Mouse (Mus musculus) embryonic facial prominence, embryonic 11.5 days (tissue): ENCODE measurements around the gene Ggta1. TPM values are rescaled to one million over a fixed set of nuclear protein-coding genes. Genes with fewer than 3 reads are reported as not detected.

Experiments
- ATAC-seq: fragments of 200-750 bp; cut with Nextera tagmentation; replicated peaks from 2 replicates; pipeline ENCODE4 v1.8.0; 2017; ENCODE audit warnings: low read depth; ENCODE audit not compliant: insufficient number of reproducible peaks, low FRiP score, low TSS enrichment
- DNase-seq: peaks from one replicate; pipeline ENCODE4 v3.0.0-alpha.2; 2015; ENCODE audit warnings: low spot score
- H3K27ac ChIP-seq: fragments of 300-500 bp; sonication (generic); replicated peaks from 2 replicates; pipeline ENCODE4 v1.5.1; 2014; ENCODE audit warnings: mild to moderate bottlenecking, low read depth, low read length, control low read depth
- H3K27me3 ChIP-seq: fragments of 300-500 bp; sonication (generic); 2 replicates; pipeline ENCODE4 v1.6.1; 2014; ENCODE audit warnings: mild to moderate bottlenecking, low read length, moderate library complexity, mixed read lengths; ENCODE audit not compliant: control insufficient read depth, insufficient read depth
- H3K36me3 ChIP-seq: fragments of 300-500 bp; sonication (generic); replicated peaks from 2 replicates; pipeline ENCODE4 v1.6.1; 2014; ENCODE audit warnings: low read depth, mild to moderate bottlenecking, low read length, moderate library complexity, mixed read lengths; ENCODE audit not compliant: control insufficient read depth, insufficient read depth
- H3K4me1 ChIP-seq: fragments of 300-500 bp; sonication (generic); 2 replicates; pipeline ENCODE4 v1.6.1; 2014; ENCODE audit warnings: low read length, mixed read lengths; ENCODE audit not compliant: control insufficient read depth, insufficient read depth
- H3K4me2 ChIP-seq: fragments of 300-500 bp; sonication (generic); 2 replicates; pipeline ENCODE4 v1.6.1; 2014; ENCODE audit warnings: low read depth, mild to moderate bottlenecking, control low read depth, low read length, moderate library complexity
- H3K4me3 ChIP-seq: fragments of 300-500 bp; sonication (generic); 2 replicates; pipeline ENCODE4 v1.5.1; 2014; ENCODE audit warnings: low read depth, low read length, control low read depth
- H3K9ac ChIP-seq: fragments of 300-500 bp; sonication (generic); replicated peaks from 2 replicates; pipeline ENCODE4 v1.6.1; 2014; ENCODE audit warnings: mild to moderate bottlenecking, control low read depth, low read length
- H3K9me3 ChIP-seq: fragments of 300-500 bp; sonication (generic); replicated peaks from 2 replicates; pipeline ENCODE4 v1.6.1; 2016; ENCODE audit warnings: mild to moderate bottlenecking, low read length, inconsistent platforms, mixed read lengths; ENCODE audit not compliant: control insufficient read depth
- WGBS: fragments of 180-500 bp; shearing (Covaris S2); extraction: QIAGEN DNeasy Blood & Tissue Kit; methylation state at CpG from one replicate; pipeline ENCODE4 v1.1.7; 2014; 5-methylcytosine and 5-hydroxymethylcytosine counted together
- polyA plus RNA-seq: library from polyadenylated mRNA; unstranded; fragments of >200 nt; fragmentation: Nextera tagmentation; extraction: Ambion mirVana; gene quantifications from 2 replicates; pipeline ENCODE4 v1.2.1, GENCODE M21; 2014

The Ggta1 gene
- polyA plus RNA-seq, 1 experiment from 2014 or later, result 7.9 TPM

DNA sequence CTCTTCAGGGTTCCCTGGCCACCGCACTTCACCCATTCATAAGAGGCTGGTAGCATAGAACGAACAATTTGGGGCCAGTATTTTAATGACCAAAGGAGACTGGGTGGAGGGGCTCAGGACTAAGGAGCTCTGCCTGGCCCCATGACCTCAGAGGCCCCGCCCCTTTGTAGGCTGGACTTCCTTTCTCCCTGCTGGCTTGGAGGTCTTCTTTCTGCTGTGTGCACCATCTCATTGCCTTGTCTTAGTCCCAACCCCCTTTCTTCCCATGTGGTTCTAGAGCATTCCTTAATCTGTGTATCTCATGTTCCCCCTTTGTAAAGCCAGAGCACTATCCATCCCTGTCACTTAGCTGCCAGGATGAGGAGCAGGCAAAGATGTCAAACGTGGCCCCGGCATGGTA is 16.7 kb downstream of the Ggta1 start:
- Histone ChIP-seq H3K27ac (no peak overlapping the region), H3K4me3 (no peak overlapping the region), H3K9ac (no peak overlapping the region), H3K36me3 (no peaks in the 10 kb centered on the region), H3K9me3 (no peaks in the 10 kb centered on the region), H3K4me2 (no peak overlapping the region), H3K27me3 (no peaks in the 10 kb centered on the region), H3K4me1 (no peaks in the 10 kb centered on the region; the same call in 1 of the 2 replicates)
- no peak for DNase-seq
- WGBS, result 82% methylated on average over 5 of the region's 5 CpGs
- no peak for ATAC-seq

DNA sequence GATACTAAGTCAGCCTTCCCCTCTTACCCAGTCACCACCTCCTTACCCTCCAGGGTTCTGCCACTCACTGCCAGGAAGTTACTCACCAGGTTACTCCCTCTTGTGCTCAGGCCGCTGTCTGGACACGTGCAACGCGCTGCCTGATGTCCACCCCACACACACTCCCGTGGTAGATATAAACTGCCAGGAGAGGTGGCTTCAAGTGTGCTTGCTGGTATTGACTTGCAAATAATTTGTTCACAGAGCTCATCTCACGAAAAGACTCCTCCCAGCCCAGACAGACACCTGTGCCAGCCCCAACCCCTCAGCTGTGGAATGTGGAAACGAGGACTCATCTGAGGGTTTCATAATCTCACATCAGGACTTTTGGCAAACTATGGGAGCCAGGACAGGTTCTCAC is 17.4 kb downstream of the Ggta1 start:
- ATAC-seq, result no peak
- Histone ChIP-seq H3K27me3 (no peaks in the 10 kb centered on the region), H3K9ac (no peak overlapping the region), H3K9me3 (no peaks in the 10 kb centered on the region), H3K4me1 (no peaks in the 10 kb centered on the region; the same call in 1 of the 2 replicates), H3K4me2 (no peak overlapping the region), H3K27ac (no peak overlapping the region), H3K36me3 (no peaks in the 10 kb centered on the region), H3K4me3 (no peak overlapping the region)
- 79% methylated on average over 7 of the region's 7 CpGs for WGBS
- no peak for DNase-seq

DNA sequence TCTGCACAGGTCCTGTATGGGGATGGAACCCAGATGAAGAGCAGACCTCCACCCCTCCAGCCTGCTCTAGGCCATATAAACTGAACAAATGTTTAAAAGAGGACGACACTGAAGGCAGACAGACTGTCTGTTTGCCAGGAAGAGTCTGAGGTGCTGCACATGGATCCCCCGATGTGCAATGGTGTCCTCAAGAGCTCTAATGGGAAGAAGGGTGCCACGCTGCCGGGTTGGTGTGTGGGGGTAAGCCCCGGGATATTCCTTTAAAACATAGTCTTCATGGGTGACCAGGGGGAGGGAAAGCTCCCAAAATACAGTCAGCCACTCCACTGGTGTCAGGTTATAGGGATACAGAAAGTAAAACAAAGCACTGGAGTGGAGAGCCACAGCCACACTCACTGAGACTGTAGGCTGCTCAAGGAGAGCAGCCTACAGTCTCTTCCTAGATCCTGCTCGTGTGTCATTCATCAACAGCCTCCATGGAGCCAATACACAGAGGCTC is 18.2 kb downstream of the Ggta1 start:
- ATAC-seq, result no peak
- no peak overlapping the region for H3K9ac ChIP-seq
- 73% methylated on average over 6 of the region's 6 CpGs for WGBS

DNA sequence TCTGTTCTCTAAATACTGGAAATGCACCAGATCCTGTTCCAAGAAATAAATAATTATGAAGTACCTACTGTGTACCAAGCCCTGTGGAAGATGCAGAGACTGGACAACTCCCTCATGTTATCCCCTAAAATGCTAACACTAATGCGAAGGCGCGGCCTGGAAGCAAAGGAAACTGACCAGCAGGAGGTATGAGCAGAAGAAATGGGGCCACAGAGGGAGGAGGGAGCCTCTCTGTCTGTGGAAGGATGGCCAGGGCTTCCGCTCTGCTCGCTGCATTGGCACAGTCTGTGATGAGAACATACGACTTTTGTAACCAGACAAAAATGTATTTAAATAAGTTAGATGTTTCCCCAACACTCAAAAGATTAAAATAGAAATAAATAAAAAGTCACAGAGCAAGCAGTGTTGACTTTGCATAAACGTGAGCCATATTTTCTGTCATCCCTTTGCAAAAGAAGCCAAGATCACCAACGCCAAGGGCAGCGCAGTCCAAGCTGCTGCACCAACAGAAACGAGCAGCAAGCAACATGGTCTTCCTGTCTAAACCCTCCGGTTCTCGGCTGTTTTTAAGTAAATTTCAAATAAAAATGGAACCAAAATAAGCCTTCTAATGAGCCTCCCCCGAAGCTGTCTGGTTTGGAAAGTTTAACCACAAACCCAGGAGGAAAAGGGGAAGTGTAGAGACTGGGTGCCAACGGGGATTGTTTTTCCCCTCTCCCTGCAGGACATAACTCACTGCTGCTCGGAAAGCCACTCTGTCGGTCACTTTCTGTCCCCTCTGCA is 18.9 kb downstream of the Ggta1 start:
- ATAC-seq (no peak), DNase-seq (no peak)
- WGBS, result 72% methylated on average over 16 of the region's 16 CpGs
- no peaks in the 10 kb centered on the region for H3K9me3 ChIP-seq
- H3K4me3 ChIP-seq, result no peak overlapping the region
- H3K27me3 ChIP-seq, result no peaks in the 10 kb centered on the region
- H3K4me1 ChIP-seq, result no peaks in the 10 kb centered on the region; the same call in 1 of the 2 replicates
- 0 out of 2 replicates have a peak overlapping the region, but pooled peaks have one; percentile 8 for H3K27ac ChIP-seq
- no peak overlapping the region for H3K4me2 ChIP-seq
- no peaks in the 10 kb centered on the region for H3K36me3 ChIP-seq
- no peak overlapping the region for H3K9ac ChIP-seq

More for the DNA sequence above, 18.2 kb downstream of the Ggta1 start:
- 0 out of 2 replicates have a peak overlapping the region, but pooled peaks have one; percentile 8 for H3K27ac ChIP-seq
- H3K4me2 ChIP-seq, result no peak overlapping the region
- H3K4me1 ChIP-seq, result no peaks in the 10 kb centered on the region; the same call in 1 of the 2 replicates
- H3K36me3 ChIP-seq, result no peaks in the 10 kb centered on the region
- no peaks in the 10 kb centered on the region for H3K27me3 ChIP-seq
- no peak for DNase-seq
- no peak overlapping the region for H3K4me3 ChIP-seq
- no peaks in the 10 kb centered on the region for H3K9me3 ChIP-seq

DNA sequence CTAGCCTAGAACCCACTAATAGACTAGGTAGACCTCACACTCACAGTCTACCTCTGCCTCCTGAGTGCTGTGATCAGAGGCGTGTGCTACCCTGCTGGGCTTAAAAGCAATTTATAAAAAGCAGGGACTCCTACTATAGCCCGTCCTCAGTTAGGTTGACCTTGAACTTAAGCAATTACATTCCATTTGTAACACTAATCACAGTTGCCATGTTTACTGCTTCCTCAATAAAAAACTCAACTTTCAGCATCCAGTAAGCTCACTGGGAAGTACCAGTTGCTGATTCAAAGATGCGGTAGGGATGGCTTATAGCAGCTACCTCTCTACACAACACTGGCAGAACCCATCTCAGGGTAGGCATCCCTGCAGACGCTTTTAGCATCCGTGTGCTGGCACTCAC is 19.7 kb downstream of the Ggta1 start:
- Histone ChIP-seq H3K4me1 (no peaks in the 10 kb centered on the region; the same call in 1 of the 2 replicates), H3K27me3 (no peaks in the 10 kb centered on the region), H3K36me3 (no peaks in the 10 kb centered on the region), H3K4me2 (no peak overlapping the region), H3K9me3 (no peaks in the 10 kb centered on the region), H3K27ac (no peak overlapping the region), H3K4me3 (no peak overlapping the region), H3K9ac (no peak overlapping the region)
- WGBS, result 73% methylated on average over 5 of the region's 5 CpGs
- DNase-seq (no peak), ATAC-seq (no peak)

DNA sequence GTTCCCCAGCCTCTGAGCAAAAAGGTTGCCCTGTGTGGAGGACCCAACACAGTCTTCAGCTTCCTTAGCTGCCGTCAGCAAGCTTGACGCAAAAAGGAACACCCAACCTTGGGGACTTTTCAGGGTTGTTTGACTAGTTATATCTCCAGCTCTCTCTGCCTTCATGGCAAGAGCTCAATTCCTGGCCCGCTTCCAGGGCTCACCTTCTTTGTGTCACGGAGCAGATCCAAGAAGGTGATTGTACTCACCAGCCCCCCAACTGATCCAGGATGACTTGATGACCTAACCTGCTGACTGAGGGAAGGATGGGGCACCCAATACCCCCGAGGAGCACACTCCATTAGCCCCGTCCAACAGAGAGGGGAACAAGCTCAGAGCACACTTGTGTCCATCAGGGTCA is 21.0 kb downstream of the Ggta1 start:
- 88% methylated on average over 6 of the region's 6 CpGs for WGBS
- ATAC-seq (no peak), DNase-seq (no peak)
- no peaks in the 10 kb centered on the region for H3K27me3 ChIP-seq
- no peaks in the 10 kb centered on the region for H3K9me3 ChIP-seq
- H3K27ac ChIP-seq, result no peak overlapping the region
- H3K4me3 ChIP-seq, result no peak overlapping the region
- no peaks in the 10 kb centered on the region for H3K4me1 ChIP-seq
- no peak overlapping the region for H3K9ac ChIP-seq
- H3K4me2 ChIP-seq, result no peak overlapping the region
- no peaks in the 10 kb centered on the region for H3K36me3 ChIP-seq

DNA sequence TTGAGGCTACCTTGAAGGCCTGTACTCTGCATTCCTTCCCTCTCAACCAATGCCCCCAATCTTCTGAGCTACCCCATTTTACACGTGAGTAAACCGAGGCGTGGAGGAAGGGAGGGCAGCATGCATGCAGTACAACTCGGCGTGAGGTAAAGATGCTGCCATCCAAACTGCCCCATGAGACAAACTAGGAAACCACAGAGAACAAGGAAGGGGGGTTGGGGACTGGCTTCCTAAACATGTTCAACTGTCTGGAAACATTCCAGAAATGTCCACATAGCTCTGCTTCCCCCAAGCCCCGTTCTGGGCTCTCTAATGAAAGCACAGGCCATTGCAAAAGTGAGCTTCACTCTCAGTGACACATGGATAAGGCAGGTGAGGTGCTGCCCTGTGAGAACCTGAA is 21.6 kb downstream of the Ggta1 start:
- WGBS, result 83% methylated on average over 6 of the region's 6 CpGs
- ATAC-seq (no peak), DNase-seq (no peak)
- Histone ChIP-seq H3K27ac (no peak overlapping the region), H3K4me3 (no peak overlapping the region), H3K9me3 (no peaks in the 10 kb centered on the region), H3K36me3 (no peaks in the 10 kb centered on the region), H3K27me3 (no peaks in the 10 kb centered on the region), H3K4me2 (no peak overlapping the region), H3K9ac (no peak overlapping the region), H3K4me1 (no peaks in the 10 kb centered on the region)

DNA sequence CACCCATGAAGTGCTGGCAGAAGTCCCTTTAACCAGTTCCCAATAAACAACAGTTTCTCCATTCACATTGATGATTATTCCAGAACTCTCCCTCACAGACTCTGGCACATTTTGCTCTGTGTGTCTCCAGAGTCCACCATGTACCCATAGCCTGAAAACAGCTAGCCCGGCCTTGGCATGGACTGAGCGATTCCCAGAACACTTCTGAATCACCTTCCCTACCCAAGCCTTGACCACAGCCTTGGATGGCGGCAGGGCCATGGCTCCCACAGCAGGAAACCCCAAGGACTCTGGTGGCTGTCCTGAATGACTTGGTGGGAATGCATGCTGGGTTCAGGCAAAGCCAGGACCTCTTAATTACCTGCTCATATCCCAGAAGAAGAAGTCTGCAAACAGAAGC is 22.6 kb downstream of the Ggta1 start:
- WGBS, result 86% methylated on average over 3 of the region's 3 CpGs

More for the DNA sequence above, 22.6 kb downstream of the Ggta1 start:
- no peak overlapping the region for H3K4me3 ChIP-seq
- no peaks in the 10 kb centered on the region for H3K36me3 ChIP-seq
- DNase-seq (no peak), ATAC-seq (no peak)
- H3K9me3 ChIP-seq, result no peaks in the 10 kb centered on the region
- no peak overlapping the region for H3K9ac ChIP-seq
- H3K27me3 ChIP-seq, result no peaks in the 10 kb centered on the region
- no peaks in the 10 kb centered on the region for H3K4me1 ChIP-seq
- H3K27ac ChIP-seq, result no peak overlapping the region
- no peak overlapping the region for H3K4me2 ChIP-seq
